Mouse (Mus musculus): ENCODE data around the gene Slc6a17.

Slc6a17 gene

GRCm38 (mm10) chr3:107517631-107518108 is at the start of gene Slc6a17:
Gene Slc6a17, minus strand, starts transcription at chr3:107518018.
- peak; percentile 94 for DNase-seq (ENCODE audit: low read depth, low spot score)

DNA sequence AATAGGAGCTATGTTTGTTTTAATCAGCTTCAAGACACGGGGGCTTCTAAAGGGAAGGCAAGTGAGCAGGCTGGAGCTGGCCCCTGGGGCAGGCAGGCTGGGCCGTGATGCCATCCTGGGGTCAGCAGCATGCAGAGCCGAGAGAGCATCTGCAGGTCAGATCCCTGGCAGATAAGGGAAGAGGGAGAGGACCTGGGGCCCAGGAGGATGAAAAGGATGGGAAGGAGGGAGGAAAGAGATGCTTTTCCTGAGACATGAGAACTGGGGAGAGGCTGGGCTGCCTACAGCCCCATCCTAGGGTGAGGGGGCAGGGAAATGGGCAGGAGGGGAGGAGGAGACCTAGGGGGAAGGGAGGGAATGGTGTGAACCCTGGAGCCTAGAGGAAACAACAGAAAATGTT is 47.5 kb upstream of the Slc6a17 start:
- DNase-seq (ENCODE audit: low read depth, low spot score): no peak

DNA sequence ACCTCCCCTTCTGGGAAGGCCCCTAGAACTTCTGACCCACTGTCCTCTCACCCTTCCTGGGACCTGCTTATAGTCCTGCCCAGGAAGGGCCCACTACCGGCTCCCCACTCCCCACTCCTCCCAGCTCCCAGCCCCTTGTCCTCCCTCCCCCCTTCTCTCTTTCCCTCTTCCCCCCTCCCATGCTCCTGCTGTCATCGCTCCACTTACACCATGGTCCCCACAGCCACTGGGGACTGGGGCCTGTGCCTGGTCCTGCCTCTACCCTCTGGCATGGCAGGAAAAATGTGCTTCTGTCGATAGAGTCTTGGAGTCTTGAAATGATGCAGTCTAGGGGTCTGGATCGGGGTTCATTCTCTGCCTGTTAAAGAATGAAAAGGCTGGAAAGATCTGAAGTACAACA is 46.1 kb upstream of the Slc6a17 start:
- no peak for DNase-seq (ENCODE audit: low read depth, low spot score)

GRCm38 (mm10) chr3:107562591-107562990 is 44.8 kb upstream of the Slc6a17 start:
- no peak for DNase-seq (ENCODE audit: low read depth, low spot score)

- no peak for DNase-seq (ENCODE audit: low read depth, low spot score)
Measured at GRCm38 (mm10) chr3:107562104-107562503, 44.3 kb upstream of the Slc6a17 start.

- DNase-seq (ENCODE audit: low read depth, low spot score): peak; percentile 78
Measured at GRCm38 (mm10) chr3:107559183-107559582, 41.4 kb upstream of the Slc6a17 start.

DNA sequence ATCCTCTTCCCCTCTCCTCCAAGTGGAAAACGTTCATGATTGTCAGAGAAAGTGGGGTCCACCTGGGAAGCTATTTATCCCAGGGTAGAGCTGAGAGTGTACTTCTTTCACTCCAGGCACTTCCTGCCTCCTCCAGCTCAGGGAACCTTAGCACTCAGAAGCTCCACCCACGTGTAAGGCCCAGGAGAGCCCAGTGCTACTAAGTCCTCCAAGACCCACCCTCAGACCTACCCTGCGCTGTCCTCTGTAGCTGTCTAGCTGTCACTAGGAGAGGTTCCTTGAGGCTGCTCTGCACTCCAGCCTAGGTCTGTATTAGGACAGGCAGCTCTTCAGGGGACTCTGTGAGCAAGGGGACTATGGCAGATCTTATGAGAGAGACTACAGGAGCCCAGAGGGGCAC is 40.9 kb upstream of the Slc6a17 start:
- no peak for DNase-seq (ENCODE audit: low read depth, low spot score)

- no peak for DNase-seq (ENCODE audit: low read depth, low spot score)
Measured at GRCm38 (mm10) chr3:107554842-107555241, 37.0 kb upstream of the Slc6a17 start, which contains the start of gene Ubl4b. Gene Ubl4b, minus strand, starts transcription at chr3:107555073.

DNA sequence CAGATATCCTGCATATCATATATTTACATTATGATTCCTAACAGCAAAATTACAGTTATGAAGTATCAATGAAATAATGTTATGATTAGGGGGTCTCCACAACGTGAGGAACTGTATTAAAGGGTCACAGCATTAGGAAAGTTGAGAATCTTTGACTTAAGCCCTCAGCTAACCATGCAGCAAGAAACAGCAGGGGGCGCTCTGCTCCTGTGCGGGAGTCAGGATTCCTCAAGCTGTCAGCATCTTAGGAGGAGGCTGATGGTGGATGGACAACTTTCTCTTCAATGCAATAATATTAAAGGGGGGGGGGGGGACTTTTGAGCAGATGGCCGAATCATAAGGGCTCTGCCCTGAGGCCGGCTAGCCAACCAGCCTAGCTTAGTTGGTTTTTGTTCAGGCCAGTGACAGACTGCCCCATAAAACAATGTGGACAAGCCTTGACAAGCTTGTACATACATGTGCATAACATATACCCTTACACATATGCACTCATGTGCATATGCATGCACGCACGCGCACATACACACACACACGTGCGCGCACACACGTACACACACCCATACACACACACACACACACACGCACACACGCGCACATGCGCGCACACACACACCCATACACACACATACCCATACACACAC is 32.7 kb upstream of the Slc6a17 start:
- DNase-seq (ENCODE audit: low read depth, low spot score): peak; percentile 91

DNA sequence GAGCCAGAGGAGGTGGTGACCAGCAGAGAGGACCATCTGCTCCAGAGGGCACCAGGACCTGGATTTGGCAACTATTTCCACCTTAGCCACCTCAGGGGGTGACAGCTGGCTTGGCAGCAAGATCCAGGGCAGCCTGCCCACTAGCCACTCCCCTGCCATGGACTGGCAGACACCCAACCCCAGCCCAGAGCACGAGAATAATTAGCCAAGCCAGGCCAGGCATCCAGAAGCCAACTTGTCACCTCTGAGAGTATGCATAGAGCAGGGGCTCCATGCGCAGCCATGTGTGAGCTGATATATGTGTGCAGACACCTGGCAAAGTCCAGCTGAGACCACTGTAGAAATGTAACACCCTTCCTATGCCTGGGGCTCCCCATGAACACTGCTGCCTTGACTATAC is 29.1 kb upstream of the Slc6a17 start:
- peak; percentile 72 for DNase-seq (ENCODE audit: low read depth, low spot score)

- DNase-seq (ENCODE audit: low read depth, low spot score): no peak
Measured at GRCm38 (mm10) chr3:107545716-107546412, 28.0 kb upstream of the Slc6a17 start.

- DNase-seq (ENCODE audit: low read depth, low spot score): peak; percentile 48
Measured at GRCm38 (mm10) chr3:107545278-107545677, 27.5 kb upstream of the Slc6a17 start.

DNA sequence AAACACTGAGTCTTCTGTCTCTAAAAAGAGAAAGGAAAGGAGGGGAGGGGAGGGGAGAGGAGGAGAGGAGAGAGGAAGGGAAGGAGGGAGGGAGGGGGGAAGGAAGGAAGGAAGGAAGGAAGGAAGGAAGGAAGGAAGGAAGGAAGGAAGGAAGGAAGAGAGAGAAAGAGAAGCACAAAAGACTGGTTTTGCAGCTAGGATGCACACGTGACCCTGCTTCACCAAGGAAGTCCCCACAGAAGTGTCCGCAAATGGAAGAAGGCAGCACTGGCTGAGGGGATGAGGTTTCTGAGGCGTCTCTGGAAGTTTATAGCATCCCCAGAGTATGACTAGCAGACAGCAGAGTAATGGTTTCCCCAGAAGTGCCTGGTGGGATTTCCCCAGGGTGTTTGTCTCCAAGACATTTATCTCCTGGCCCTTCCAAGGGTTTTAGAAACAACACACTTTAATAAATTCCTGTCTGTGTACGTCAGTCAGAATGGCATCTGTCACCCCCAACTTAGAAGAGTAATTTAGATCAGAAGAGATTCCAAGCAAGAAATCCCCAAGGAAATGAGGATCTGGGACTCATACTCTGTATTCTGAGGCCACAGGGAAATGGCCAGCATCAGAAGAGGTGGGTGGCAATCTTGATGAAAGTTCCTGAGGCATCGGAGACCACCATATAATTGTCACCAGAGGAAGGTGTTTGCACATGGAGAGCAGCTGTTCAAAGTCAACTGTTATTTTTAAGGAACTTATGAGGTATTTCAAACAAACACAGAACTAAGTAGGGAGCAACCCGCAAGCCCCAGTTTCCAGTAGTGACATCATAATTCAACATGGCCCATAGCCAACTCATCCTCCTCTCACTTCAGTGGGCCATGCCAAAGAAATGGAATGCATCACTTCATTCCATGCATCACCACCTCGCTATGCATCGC is 25.6 kb upstream of the Slc6a17 start:
- no peak for DNase-seq (ENCODE audit: low read depth, low spot score)

DNA sequence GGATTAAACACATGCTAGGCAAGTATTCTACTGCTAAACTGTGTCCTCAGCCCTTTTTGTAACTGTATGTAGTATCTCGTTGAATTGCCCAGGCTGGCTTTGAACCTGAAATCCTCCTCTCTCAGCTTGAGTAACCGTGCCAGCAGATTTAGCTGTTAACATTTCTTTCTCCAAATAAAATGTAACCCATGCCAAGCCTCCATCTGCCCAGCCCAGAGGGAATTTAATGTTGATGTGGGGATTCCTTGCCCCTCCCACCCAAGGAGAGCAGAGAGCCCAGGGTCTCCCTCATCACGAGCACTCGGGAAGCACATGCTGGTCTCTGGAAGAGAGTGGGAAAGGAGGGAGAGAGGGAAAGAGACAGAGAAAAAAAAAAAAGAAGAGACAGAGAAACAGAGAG is 24.8 kb upstream of the Slc6a17 start:
- no peak for DNase-seq (ENCODE audit: low read depth, low spot score)

GRCm38 (mm10) chr3:107537504-107537889 is 19.7 kb upstream of the Slc6a17 start:
- DNase-seq (ENCODE audit: low read depth, low spot score): no peak

GRCm38 (mm10) chr3:107536810-107537503 is 19.1 kb upstream of the Slc6a17 start:
- DNase-seq (ENCODE audit: low read depth, low spot score): peak; percentile 96

- DNase-seq (ENCODE audit: low read depth, low spot score): peak; percentile 71
Measured at GRCm38 (mm10) chr3:107534951-107535350, 17.1 kb upstream of the Slc6a17 start.

GRCm38 (mm10) chr3:107533532-107533931 is 15.7 kb upstream of the Slc6a17 start:
- peak; percentile 79 for DNase-seq (ENCODE audit: low read depth, low spot score)

DNA sequence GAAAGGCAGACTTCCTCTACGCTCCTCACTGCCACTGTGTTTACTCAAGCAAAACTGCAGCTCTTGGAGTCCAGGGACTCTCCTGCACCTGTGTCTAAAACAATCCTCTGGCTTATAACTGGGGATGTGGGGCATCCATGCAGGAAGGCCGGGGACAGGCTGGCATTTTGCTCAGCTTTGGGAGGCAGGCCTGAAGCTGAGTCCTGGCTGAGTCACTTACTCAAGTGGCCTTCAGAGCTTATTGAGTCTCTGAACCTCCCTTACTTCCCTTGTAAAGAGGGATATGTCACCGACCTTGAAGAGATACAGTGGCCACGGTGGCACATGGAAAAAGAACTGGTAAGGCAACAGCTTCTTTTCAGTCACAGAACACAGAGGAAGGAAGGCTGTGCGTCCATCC is 12.8 kb upstream of the Slc6a17 start:
- peak; percentile 41 for DNase-seq (ENCODE audit: low read depth, low spot score)

DNA sequence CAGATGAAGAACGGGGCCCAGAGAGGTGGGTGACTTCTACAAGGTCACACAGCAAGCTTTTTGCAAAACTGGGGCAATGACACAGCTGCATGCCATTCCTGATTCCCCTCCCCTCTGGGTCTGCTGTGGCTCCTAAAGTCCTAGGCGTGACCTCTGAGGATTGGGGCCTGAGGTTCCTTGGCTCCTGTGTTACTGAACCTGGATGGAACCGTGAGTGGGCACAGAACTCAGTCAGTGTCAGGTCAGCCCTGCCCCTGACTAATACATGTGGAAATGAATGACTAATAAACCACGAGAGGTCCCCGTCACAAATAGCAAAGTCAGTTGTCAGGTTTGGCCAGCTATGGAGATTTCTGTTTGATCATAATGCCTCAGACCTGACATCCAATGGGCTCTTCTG is 11.4 kb upstream of the Slc6a17 start:
- no peak for DNase-seq (ENCODE audit: low read depth, low spot score)

- DNase-seq (ENCODE audit: low read depth, low spot score): peak; percentile 95
Measured at GRCm38 (mm10) chr3:107528401-107529118, 10.7 kb upstream of the Slc6a17 start.
